16 mouse cellular contexts compared by ENCODE assay signal in genomic region chr8:55026661-55027000, GRCm38 (mm10).
DNase-seq lines count a peak whose midpoint lies in the region; ATAC-seq and TF ChIP-seq lines count a peak whose summit lies in the region.
"Had no signal": no experiment of that assay in that cellular context is flagged by ENCODE, and none has a peak within 500 bp of the region (broad histone marks: within the 10 kb centered on the region; RNA-seq: fewer than 3 reads in every experiment).

No protein-coding gene starts in this region.

- no peaks in the 10 kb centered on the region for H3K9me3 ChIP-seq in forebrain, embryonic 15.5 days
- H3K9me3 ChIP-seq in hindbrain, postnatal 0 days (ENCODE audit: low read length) = no peaks in the 10 kb centered on the region
- H3K9me3 ChIP-seq in neural tube, embryonic 14.5 days (ENCODE audit: control insufficient read depth, low read length) = no peaks in the 10 kb centered on the region
- H3K9me3 ChIP-seq: intestine, embryonic 15.5 days; limb, embryonic 10.5 days; liver, embryonic 13.5 days; stomach, embryonic 15.5 days had no signal

- 0 out of 2 replicates have a peak, but pooled peaks have one; percentile 42 for ATAC-seq in forebrain, embryonic 15.5 days (replicated peaks)
- ATAC-seq in hindbrain, postnatal 0 days = no peak
- ATAC-seq in neural tube, embryonic 14.5 days (ENCODE audit: low read depth) = no peak
- ATAC-seq in granulocyte monocyte progenitor cell, adult 5-6 weeks (replicated peaks; ENCODE audit: poor library complexity, severe bottlenecking) = no peak
- ATAC-seq: intestine, embryonic 15.5 days had no signal

- no peak overlapping the region for H3K4me3 ChIP-seq in left cerebral cortex, adult 2 months
- no peak overlapping the region for H3K4me3 ChIP-seq in forebrain, embryonic 15.5 days
- no peak overlapping the region for H3K4me3 ChIP-seq in hindbrain, postnatal 0 days (ENCODE audit: low read length)
- H3K4me3 ChIP-seq in neural tube, embryonic 14.5 days (ENCODE audit: low read depth, low read length) = no peak overlapping the region
- H3K4me3 ChIP-seq: heart, adult 2 months; intestine, embryonic 15.5 days; limb, embryonic 10.5 days; liver, embryonic 13.5 days; stomach, embryonic 15.5 days had no signal

- H3K27me3 ChIP-seq in forebrain, embryonic 15.5 days = no peaks in the 10 kb centered on the region
- H3K27me3 ChIP-seq in hindbrain, postnatal 0 days (ENCODE audit: insufficient read depth, low read length) = no peaks in the 10 kb centered on the region
- no peaks in the 10 kb centered on the region for H3K27me3 ChIP-seq in neural tube, embryonic 14.5 days (ENCODE audit: control insufficient read depth, insufficient read depth, low read length)
- H3K27me3 ChIP-seq: intestine, embryonic 15.5 days; liver, embryonic 13.5 days; stomach, embryonic 15.5 days had no signal

- 2% methylated on average over 2 of the region's 2 CpGs for WGBS in forebrain, embryonic 15.5 days
- 23% methylated on average over 2 of the region's 2 CpGs for WGBS in hindbrain, postnatal 0 days
- WGBS in neural tube, embryonic 14.5 days = 38% methylated on average over 2 of the region's 2 CpGs

- peaks cover 37% of the 10 kb centered on the region for H3K4me1 ChIP-seq in forebrain, embryonic 15.5 days
- H3K4me1 ChIP-seq in hindbrain, postnatal 0 days (ENCODE audit: insufficient read depth, low read length) = peaks cover 8% of the 10 kb centered on the region; the same call in 1 of the 2 replicates
- peaks cover 8% of the 10 kb centered on the region; the same call in 1 of the 2 replicates for H3K4me1 ChIP-seq in neural tube, embryonic 14.5 days (ENCODE audit: control insufficient read depth, insufficient read depth, low read length)
- H3K4me1 ChIP-seq: intestine, embryonic 15.5 days; limb, embryonic 10.5 days; liver, embryonic 13.5 days; stomach, embryonic 15.5 days had no signal

- intact Hi-C loops in left cerebral cortex, adult 2 months (cut with DNase I) = no loop called here

- H3K27ac ChIP-seq in left cerebral cortex, adult 2 months = peak overlapping the region; percentile 17
- H3K27ac ChIP-seq in forebrain, embryonic 15.5 days (replicated peaks) = peak overlapping the region; percentile 96
- peak overlapping the region; percentile 76 for H3K27ac ChIP-seq in hindbrain, postnatal 0 days
- H3K27ac ChIP-seq in neural tube, embryonic 14.5 days (ENCODE audit: low read depth, low read length) = peak overlapping the region; percentile 66; the same call in 1 of the 2 replicates
- H3K27ac ChIP-seq: heart, adult 2 months; intestine, embryonic 15.5 days; limb, embryonic 10.5 days; liver, embryonic 13.5 days; stomach, embryonic 15.5 days had no signal

- TF ChIP-seq CTCF in left cerebral cortex, adult 2 months (IDR thresholded peaks at IDR 0.05) = no peak
- TF ChIP-seq CTCF in hindbrain, postnatal 0 days (IDR thresholded peaks at IDR 0.05; ENCODE audit: low read depth) = no peak

- H3K36me3 ChIP-seq in forebrain, embryonic 15.5 days = no peaks in the 10 kb centered on the region
- H3K36me3 ChIP-seq in hindbrain, postnatal 0 days (ENCODE audit: insufficient read depth, low read length) = no peaks in the 10 kb centered on the region
- H3K36me3 ChIP-seq in neural tube, embryonic 14.5 days (ENCODE audit: control insufficient read depth, insufficient read depth, low read length) = no peaks in the 10 kb centered on the region
- H3K36me3 ChIP-seq: intestine, embryonic 15.5 days; limb, embryonic 10.5 days; liver, embryonic 13.5 days; stomach, embryonic 15.5 days had no signal

- H3K9ac ChIP-seq in forebrain, embryonic 15.5 days (replicated peaks) = peak overlapping the region; percentile 20; the same call in 1 of the 2 replicates
- peak overlapping the region; percentile 19; the same call in 1 of the 2 replicates for H3K9ac ChIP-seq in hindbrain, postnatal 0 days (replicated peaks; ENCODE audit: low read length)
- H3K9ac ChIP-seq in neural tube, embryonic 14.5 days (replicated peaks; ENCODE audit: low read depth, low read length) = 0 out of 2 replicates have a peak overlapping the region, but pooled peaks have one; percentile 39
- H3K9ac ChIP-seq: intestine, embryonic 15.5 days; liver, embryonic 13.5 days; stomach, embryonic 15.5 days had no signal

- no peak for DNase-seq in left cerebral cortex, adult 2 months (ENCODE audit: extremely low spot score in 1 of 2, low spot score in 2 of 2)
- DNase-seq in left cerebral cortex, adult 9 months (ENCODE audit: low spot score in 2 of 2) = no peak
- DNase-seq in hindbrain, postnatal 0 days (ENCODE audit: low spot score) = peak; percentile 37
- DNase-seq in right cerebral cortex, adult 18-20 months = no peak
- no peak for DNase-seq in left cerebral cortex, adult 8-10 months (ENCODE audit: low spot score in 2 of 2)
- DNase-seq: heart, adult 2 months; heart, postnatal 10 days; layer of hippocampus, adult 9-11 months; liver, embryonic 13.5 days; thymus, postnatal 25 days had no signal

- peak overlapping the region; percentile 39 for H3K4me2 ChIP-seq in forebrain, embryonic 15.5 days (replicated peaks)
- peak overlapping the region; percentile 46 for H3K4me2 ChIP-seq in hindbrain, postnatal 0 days (ENCODE audit: low read depth, low read length)
- no peak overlapping the region for H3K4me2 ChIP-seq in neural tube, embryonic 14.5 days (ENCODE audit: low read depth, low read length)
- H3K4me2 ChIP-seq: intestine, embryonic 15.5 days; liver, embryonic 13.5 days; stomach, embryonic 15.5 days had no signal

Comparison
In these comparisons a context has a peak if more than half of its experiments do, and no peak if none do; other contexts are left out.
1. H3K27ac ChIP-seq: peak in every context shown above with its lines; median percentile 96 in forebrain, embryonic 15.5 days; 76 in hindbrain, postnatal 0 days; 66 in neural tube, embryonic 14.5 days; 17 in left cerebral cortex, adult 2 months.